Comparison of ENCODE assay signal across 21 mouse cellular contexts in genomic region chr2:181035186-181035585, GRCm38 (mm10). TPM values are rescaled to one million over a fixed set of nuclear protein-coding genes. Genes with fewer than 3 reads are reported as not detected.
"Had no signal": no experiment of that assay in that cellular context is flagged by ENCODE, and none has a peak within 500 bp of the region (broad histone marks: within the 10 kb centered on the region; RNA-seq: fewer than 3 reads in every experiment).

No protein-coding gene starts in this region.

- H3K9ac ChIP-seq: liver, embryonic 15.5 days; liver, postnatal 0 days; lung, embryonic 15.5 days; midbrain, embryonic 13.5 days; midbrain, embryonic 15.5 days; neural tube, embryonic 12.5 days; stomach, embryonic 15.5 days had no signal

- H3K27me3 ChIP-seq: midbrain, embryonic 15.5 days had no signal

- H3K4me2 ChIP-seq: liver, embryonic 15.5 days; lung, embryonic 15.5 days; midbrain, embryonic 13.5 days; midbrain, embryonic 15.5 days; neural tube, embryonic 12.5 days; stomach, embryonic 15.5 days had no signal

- H3K9me3 ChIP-seq: liver, embryonic 15.5 days; lung, embryonic 15.5 days; megakaryocyte, embryonic 14.5 days; midbrain, embryonic 13.5 days; midbrain, embryonic 15.5 days; neural tube, embryonic 12.5 days; stomach, embryonic 15.5 days had no signal

- H3K27ac ChIP-seq: liver, embryonic 15.5 days; lung, embryonic 15.5 days; macrophage; midbrain, embryonic 13.5 days; midbrain, embryonic 15.5 days; neural tube, embryonic 12.5 days; stomach, embryonic 15.5 days; stomach, postnatal 0 days had no signal

- DNase-seq: liver, postnatal 0 days; lung, adult 2 months; lung, postnatal 14 days; lung, postnatal 36 days; right cerebral cortex, postnatal 14 days; thymus, adult 2 months; thymus, postnatal 25 days had no signal

- H3K4me1 ChIP-seq: liver, embryonic 15.5 days had no signal

- H3K36me3 ChIP-seq: liver, embryonic 15.5 days; lung, embryonic 15.5 days; midbrain, embryonic 15.5 days; stomach, embryonic 15.5 days had no signal

- ATAC-seq: liver, postnatal 0 days; lung, postnatal 0 days; midbrain, embryonic 13.5 days; midbrain, embryonic 15.5 days had no signal

- H3K4me3 ChIP-seq: liver, embryonic 15.5 days; lung, embryonic 15.5 days; megakaryocyte, embryonic 14.5 days; midbrain, embryonic 13.5 days; midbrain, embryonic 15.5 days; neural tube, embryonic 12.5 days; stomach, embryonic 15.5 days had no signal

RNA-seq across cellular contexts. Expression of gene Chrna4, which starts 8.2 kb away (rescaled TPM):
- total RNA-seq: megakaryocyte progenitor cell, adult 5-6 weeks; monocyte, adult 5-6 weeks; neutrophil, adult 5-6 weeks had no signal
- polyA plus RNA-seq: lung, adult 2 months; macrophage; spleen, adult 2 months had no signal
